Mouse (Mus musculus): ENCODE results near the gene Gfm1.

Gene Gfm1

GRCm38 (mm10) chr3:67429999-67430380, at the start of gene Gfm1:
Gene Gfm1 (plus strand): TSS chr3:67430096.
- DNase-seq: peak; percentile 86

- no peak for DNase-seq
Observed at GRCm38 (mm10) chr3:67429338-67429998, 428 bp upstream of the Gfm1 start.

DNA sequence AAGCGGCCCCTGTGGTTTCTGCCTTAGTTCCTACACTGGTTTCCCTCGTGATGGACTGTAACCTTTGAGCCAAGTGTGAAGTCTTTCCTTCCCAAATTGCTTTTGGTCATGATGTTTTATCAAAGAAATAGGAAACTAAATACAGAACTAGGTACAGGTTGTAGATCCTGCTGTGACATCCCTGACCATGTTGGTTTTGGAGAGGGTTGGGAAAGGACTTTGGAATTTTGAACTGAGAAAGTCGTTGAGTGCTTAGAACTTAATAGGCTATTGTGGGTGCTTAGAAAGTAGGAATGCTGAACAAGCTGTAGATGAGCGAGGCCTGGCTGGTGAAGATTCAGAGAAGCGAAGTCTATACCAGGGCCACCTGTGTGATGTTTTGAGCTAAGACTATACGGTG, 4.1 kb downstream of the Gfm1 start:
- no peak for DNase-seq

DNA sequence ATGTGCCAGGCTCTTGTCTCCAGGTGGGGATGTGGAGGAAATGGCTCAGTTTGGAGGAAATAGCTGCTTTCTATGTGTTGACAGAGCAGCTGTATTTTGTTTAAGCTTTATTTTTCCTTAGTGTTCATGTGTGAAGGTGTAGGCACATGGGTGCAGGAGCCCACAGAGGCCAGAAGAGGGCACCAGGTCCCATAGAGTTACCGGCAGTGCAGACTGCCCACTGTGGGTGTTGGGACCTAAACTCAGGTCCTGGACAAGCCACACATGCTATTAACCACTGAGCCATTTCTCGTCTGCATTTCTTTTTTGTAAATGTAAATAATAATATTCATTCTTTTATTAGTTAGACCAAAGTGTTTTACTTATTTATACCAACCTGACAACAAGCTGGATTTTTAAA, 17.2 kb downstream of the Gfm1 start:
- no peak for DNase-seq

GRCm38 (mm10) chr3:67449660-67450059, 19.8 kb downstream of the Gfm1 start:
- DNase-seq: peak; percentile 13

DNA sequence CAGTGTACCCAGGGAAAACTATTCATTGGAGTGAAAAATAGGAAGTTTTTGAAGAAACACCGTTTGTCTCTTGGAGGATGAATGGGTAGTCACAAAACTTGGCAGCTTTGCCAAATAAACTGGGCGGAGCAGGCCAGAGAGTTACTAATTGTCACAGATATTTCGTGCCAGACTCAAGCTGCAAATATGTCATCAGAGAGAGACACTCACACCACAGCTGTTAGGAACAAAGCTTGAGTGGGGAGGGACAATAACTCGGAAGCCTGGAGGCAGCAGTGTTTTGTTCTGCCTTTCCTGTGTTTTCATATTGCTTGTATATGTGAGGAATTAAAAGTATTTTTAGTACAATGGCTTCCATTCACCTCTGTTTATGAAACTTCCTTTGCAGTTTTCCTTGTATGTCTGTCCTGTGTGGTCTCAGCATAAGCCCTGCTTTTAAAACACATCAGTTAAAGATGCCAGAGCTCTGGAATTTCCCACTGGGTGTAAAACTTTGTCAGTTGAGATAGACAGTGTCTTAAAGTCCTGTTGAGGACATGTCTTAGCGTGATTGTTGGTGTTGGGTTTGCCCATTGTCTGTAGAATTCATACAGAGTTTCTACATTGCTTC, 20.8 kb downstream of the Gfm1 start:
- no peak for DNase-seq

- no peak for DNase-seq
Observed at GRCm38 (mm10) chr3:67459881-67460280, 30.0 kb downstream of the Gfm1 start.

GRCm38 (mm10) chr3:67462015-67462414, 32.1 kb downstream of the Gfm1 start:
- no peak for DNase-seq

- no peak for DNase-seq
Observed at GRCm38 (mm10) chr3:67462578-67462977, 32.7 kb downstream of the Gfm1 start.

DNA sequence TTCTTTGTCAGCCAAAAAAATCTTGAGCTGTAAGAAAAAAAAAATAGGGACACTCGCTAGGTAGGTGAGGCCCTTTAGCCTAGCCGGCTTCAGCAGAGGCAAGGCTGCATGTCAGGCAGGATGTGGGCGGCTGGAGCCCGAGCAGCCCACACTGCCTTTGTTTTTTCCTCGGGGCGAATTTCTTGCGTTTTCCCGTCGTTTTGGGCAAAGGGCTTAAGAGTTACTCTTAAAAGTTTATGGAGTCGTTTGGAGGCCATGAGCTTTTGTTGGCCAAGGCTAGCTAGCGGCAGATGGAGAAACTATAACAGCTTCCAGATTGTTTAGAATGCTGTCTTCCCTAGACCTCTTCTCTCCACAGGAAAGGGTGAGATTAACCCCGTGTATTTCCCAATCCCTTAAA, 33.1 kb downstream of the Gfm1 start:
- no peak for DNase-seq

GRCm38 (mm10) chr3:67463450-67464372, 33.8 kb downstream of the Gfm1 start, which contains the start of gene Lxn:
Gene Lxn (minus strand): TSS chr3:67463926.
- peak; percentile 75 for DNase-seq

GRCm38 (mm10) chr3:67466576-67466975, 36.7 kb downstream of the Gfm1 start:
- DNase-seq: no peak

DNA sequence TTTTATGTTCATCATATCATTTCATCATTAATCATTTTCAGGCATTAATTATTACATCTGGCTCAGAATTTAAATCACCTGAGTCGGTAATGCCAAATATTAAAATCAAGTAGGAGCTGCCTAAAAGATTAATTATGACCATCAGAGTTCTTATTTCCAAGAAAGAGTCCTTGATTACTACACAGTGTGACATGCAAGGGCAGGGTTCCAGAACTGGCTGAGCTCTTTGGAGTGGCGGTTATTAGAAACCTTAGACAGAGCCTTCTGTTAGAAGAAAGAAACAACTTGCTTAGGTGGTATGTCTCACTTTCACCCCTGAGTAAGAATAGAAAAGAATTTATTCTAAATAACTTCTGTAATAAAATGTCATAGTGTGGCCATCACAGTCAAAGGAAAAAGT, 37.4 kb downstream of the Gfm1 start:
- DNase-seq: no peak

DNA sequence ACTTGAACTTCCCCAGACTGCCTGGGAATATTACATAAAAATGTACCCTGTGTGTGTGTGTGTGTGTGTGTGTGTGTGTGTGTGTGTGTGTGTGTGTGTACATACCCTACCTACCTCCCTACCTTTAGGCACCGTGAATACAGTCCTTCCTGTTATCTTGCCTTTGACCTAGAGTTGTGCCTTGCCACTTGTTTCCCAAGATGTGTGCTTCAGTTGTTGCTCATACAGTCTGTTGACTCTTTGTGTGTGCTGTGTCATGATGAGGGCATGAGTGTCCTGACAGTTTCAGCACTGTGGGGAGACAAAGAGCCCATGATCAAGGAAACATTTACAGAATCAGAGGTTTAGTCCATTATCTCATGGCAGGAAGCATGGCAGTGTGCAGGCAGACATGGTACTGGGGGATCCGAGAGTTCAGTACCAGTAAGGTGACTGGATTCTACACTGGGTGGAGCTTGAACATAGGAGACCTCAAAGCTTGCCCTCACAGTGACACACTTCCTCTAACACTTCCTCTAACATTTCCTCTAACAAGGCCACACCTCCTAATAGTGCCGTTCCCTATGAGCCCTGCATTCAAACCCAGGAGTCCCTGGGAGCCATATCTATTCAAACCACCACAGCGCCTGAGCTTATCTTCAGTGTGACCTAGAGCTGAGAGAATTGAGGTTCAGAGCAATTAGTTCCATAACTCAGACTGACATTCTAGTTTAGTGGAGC, 41.7 kb downstream of the Gfm1 start:
- no peak for DNase-seq

- no peak for DNase-seq
Observed at GRCm38 (mm10) chr3:67473438-67473837, 43.5 kb downstream of the Gfm1 start.

DNA sequence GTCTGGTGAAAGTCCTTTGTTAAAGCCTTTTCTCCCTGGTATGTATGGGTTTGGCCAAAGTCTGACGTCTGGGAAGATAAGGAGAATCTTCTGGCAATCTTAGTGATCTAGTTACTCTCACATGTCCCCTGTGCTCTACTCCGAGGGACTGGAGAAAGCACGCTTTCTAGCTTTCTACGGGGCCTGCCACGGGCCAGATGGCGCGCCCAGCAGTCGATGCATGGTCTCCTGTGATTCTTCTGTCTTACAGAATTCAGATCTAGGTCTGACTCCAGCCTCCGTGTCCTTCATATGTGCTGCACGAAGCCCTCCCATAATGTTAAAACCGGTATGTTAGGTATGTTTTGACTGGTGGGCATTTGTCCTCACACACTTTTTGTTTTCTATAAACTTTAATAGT, 49.9 kb downstream of the Gfm1 start:
- DNase-seq: no peak

DNA sequence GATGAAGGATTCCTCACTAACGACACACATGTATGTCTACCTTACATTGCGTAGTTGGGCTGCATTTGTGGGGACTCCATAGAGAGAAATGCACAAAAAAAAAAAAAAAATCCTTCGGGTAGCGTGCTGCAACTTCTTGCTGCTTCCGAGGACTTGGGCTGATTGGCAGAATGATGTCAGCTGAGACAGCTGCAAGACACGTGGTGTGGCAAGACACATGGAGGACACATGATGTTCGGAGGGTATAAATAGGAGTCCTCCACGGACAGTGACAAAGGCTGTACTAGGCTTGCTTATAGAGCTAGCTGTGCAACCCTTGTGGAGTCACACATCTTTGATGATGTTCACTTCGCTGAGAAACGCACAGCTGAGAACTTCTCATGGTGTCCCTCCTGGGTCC, 52.5 kb downstream of the Gfm1 start:
- no peak for DNase-seq

DNA sequence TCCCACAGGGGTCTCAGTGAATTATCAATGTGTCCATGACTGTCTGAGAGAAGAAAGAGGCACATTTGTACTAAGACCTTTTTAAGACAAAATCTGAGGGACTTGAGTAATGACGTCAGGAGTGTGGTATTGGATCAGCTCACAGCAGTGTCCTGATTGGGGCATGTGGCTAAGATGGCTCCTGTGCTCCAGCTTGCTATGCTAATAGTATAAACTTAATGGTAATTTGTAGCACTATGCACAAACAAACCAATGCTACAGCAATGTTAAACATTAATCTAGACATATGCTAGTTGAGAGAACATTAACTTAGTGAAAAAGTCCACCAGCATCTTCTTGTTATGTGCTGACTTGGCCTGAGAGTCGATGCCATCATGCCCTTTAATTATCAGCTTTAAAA, 55.3 kb downstream of the Gfm1 start:
- no peak for DNase-seq

- DNase-seq: no peak
Observed at GRCm38 (mm10) chr3:67490156-67490555, 60.3 kb downstream of the Gfm1 start.

GRCm38 (mm10) chr3:67492086-67492869, 62.4 kb downstream of the Gfm1 start:
- no peak for DNase-seq

GRCm38 (mm10) chr3:67493132-67493531, 63.2 kb downstream of the Gfm1 start:
- no peak for DNase-seq

DNA sequence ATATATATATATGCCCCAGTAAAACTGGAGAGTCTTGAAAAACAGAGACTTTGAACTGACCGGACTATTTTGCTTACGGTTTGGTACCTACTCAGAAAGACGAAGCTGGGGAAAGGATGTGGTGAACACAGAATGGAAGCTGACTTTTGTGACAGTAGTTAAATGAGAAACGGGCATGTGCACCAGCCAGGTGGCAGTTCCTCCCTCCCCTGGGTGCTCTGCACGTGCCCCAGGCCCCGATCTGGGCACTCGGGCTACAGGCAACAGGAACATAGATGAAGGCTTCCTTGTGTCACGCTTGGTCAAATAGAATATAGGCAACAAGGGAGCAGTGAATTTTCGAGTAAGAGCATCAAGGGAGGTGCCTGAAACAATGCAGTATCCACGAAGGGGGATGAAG, 66.4 kb downstream of the Gfm1 start:
- DNase-seq: no peak

Measured in kidney, adult 11 months (tissue).